Mouse (Mus musculus): ENCODE results near the gene Olfr175-ps1.

Gene Olfr175-ps1

GRCm38 (mm10) chr16:58826732-58827319 lies at the start of gene Olfr175-ps1:
Olfr175-ps1 (minus strand) TSS chr16:58826782.
- no peak for DNase-seq

GRCm38 (mm10) chr16:58874668-58875067 lies 48.1 kb upstream of the Olfr175-ps1 start, which contains the start of gene Olfr177:
Olfr177 (minus strand) TSS chr16:58874768.
- no peak for DNase-seq

DNA sequence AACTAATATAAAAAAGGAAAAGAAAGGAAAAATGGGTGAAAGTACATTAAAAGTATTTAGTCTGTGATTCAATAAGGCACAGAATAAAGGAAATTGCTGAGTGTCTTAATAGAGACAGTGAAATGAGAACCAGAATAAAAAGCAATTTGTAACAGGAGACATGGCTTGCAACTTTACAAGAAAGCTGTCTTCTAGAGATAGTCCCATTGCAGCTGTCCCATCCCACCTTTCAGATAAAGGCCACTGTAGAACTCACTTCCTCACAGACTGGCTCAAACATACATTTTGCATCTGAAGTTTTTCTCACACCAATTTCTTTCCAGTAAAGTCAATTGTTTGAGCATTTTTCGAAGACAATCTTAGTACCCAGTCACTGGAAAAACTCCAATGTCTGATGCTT lies 34.9 kb upstream of the Olfr175-ps1 start:
- no peak for DNase-seq

DNA sequence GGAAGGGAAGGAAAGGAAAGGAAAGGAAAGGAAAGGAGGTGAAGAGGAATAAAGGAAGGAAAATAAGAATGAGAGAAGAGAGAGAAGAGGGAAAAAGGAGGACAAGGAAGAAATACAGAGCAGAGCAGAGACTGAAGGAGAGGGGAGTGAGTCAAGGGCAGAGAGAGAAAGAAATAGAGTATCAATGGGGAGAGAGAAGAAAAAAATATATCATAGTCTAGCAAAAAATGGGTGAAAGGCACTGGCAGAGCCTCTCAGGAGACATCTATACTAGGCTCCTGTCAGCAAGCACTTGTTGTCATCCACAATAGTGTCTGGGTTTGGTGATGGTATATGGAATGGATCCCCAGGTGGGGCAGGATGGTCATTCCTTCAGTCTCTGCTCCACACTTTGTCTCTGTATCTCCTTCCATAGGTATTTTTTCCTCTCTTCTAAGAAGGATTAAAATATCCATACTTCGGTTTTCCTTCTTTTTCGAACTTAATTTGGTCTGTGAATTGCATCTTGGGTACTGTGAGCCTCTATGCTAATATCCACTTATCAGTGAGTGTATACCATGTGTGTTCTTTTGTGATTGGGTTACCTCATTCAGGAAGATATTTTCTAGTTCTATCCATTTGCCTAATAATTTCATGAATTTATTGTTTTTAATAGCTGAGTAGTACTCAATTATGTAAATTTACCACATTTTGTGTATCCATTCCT lies 33.6 kb upstream of the Olfr175-ps1 start:
- no peak for DNase-seq

DNA sequence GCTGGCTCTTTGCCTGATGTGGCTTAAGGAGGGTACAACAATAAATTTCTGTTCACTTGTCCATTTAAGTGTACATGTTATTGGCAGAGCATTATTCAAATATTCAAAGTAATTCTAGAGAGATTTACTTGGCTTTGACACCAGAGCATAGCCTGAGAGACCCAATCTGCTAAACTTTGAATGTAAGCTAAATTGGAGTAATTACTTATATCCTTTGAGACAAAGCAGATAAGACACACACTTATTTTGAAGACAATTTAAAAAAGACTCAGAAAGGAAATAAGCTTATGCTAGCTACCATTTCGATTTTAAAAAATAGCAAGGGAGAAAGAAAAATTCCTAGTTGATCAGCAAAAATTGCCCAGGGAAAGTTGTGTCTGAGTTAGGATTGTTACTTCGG lies 26.4 kb downstream of the Olfr175-ps1 start, which contains the start of gene Olfr173:
Gene Olfr173 (minus strand): TSS at position 101 of the 400 bp plus-strand sequence.
- no peak for DNase-seq
